Mouse (Mus musculus): ENCODE measurements at regions not wholly inside any gene's neighbourhood (a gene's known extent, or its start where the extent isn't known, plus 50 kb on each side); places are given as distances from the start of the nearest gene placed in this dataset.

- DNase-seq, result no peak
Measured at GRCm38 (mm10) chr12:110387567-110387966, 59.4 kb upstream of the Ppp2r5c start.

- DNase-seq, result no peak
Measured at GRCm38 (mm10) chr12:110389439-110389838, 57.5 kb upstream of the Ppp2r5c start.

GRCm38 (mm10) chr12:110391464-110391863, 55.5 kb upstream of the Ppp2r5c start:
- DNase-seq, result no peak

- no peak for DNase-seq
Measured at GRCm38 (mm10) chr12:110393555-110393954, 53.4 kb upstream of the Ppp2r5c start.
